Comparison of ENCODE assay signal across 31 mouse cellular contexts in genomic region chr17:49995226-49995625, GRCm38 (mm10).
DNase-seq lines count a peak whose midpoint lies in the region; ATAC-seq and TF ChIP-seq lines count a peak whose summit lies in the region.
"Had no signal": no experiment of that assay in that cellular context is flagged by ENCODE, and none has a peak within 500 bp of the region (broad histone marks: within the 10 kb centered on the region; RNA-seq: fewer than 3 reads in every experiment).

No protein-coding gene starts in this region.

- no peak for ATAC-seq in heart, embryonic 12.5 days (ENCODE audit: insufficient number of reproducible peaks, low FRiP score)
- ATAC-seq: CD4-positive, CD25-positive, alpha-beta regulatory T cell, adult 4 months; forebrain, embryonic 15.5 days; hindbrain, postnatal 0 days; intestine, embryonic 15.5 days; midbrain, embryonic 15.5 days had no signal

- H3K9me3 ChIP-seq in heart, embryonic 10.5 days: 0 out of 2 replicates have a peak, but pooled peaks cover 8% of the 10 kb centered on the region
- H3K9me3 ChIP-seq in heart, embryonic 12.5 days (replicated peaks): peaks cover 5% of the 10 kb centered on the region; the same call in 1 of the 2 replicates
- H3K9me3 ChIP-seq: forebrain, embryonic 10.5 days; forebrain, embryonic 15.5 days; intestine, embryonic 15.5 days; limb, embryonic 13.5 days; midbrain, embryonic 15.5 days had no signal

- peak overlapping the region; percentile 3; the same call in 1 of the 2 replicates for H3K27ac ChIP-seq in heart, embryonic 10.5 days
- no peak overlapping the region for H3K27ac ChIP-seq in heart, embryonic 12.5 days (ENCODE audit: poor library complexity, severe bottlenecking)
- H3K27ac ChIP-seq in bone marrow macrophage, adult 2 months (ENCODE audit: insufficient read depth, low read depth, low read length): peak overlapping the region; percentile 4; the same call in 1 of the 2 replicates
- H3K27ac ChIP-seq: embryonic facial prominence, embryonic 13.5 days; forebrain, embryonic 15.5 days; heart, embryonic 13.5 days; hindbrain, embryonic 12.5 days; hindbrain, postnatal 0 days; intestine, embryonic 15.5 days; layer of hippocampus, adult 2 months; left cerebral cortex, adult 2 months; limb, embryonic 13.5 days; midbrain, embryonic 15.5 days had no signal

- no peak for TF ChIP-seq POLR2A in bone marrow macrophage, adult 2 months (IDR thresholded peaks at IDR 0.05; ENCODE audit: borderline replicate concordance, low read depth, low read length)

- H3K9ac ChIP-seq in heart, embryonic 12.5 days: no peak overlapping the region
- H3K9ac ChIP-seq: embryonic facial prominence, embryonic 13.5 days; forebrain, embryonic 15.5 days; heart, embryonic 13.5 days; hindbrain, embryonic 12.5 days; intestine, embryonic 15.5 days; limb, embryonic 13.5 days; midbrain, embryonic 15.5 days had no signal

- DNase-seq in adrenal gland, adult 8-10 months: peak; percentile 66
- no peak for DNase-seq in adrenal gland, postnatal 4 days (ENCODE audit: low spot score in 2 of 2)
- DNase-seq in heart, embryonic 10.5 days (ENCODE audit: low spot score): peak; percentile 41
- peak; percentile 17 for DNase-seq in 416B (ENCODE audit: low read depth)
- DNase-seq in ovary, postnatal 36 days (ENCODE audit: low spot score): no peak
- DNase-seq: cerebellum, adult 18-20 months; cerebellum, postnatal 10 days; heart, postnatal 14 days; kidney, adult 2 months; kidney, postnatal 36 days; lung, adult 18-20 months; lung, postnatal 10 days; right cerebral cortex, adult 18-20 months; spleen, adult 18-20 months; thymus, adult 2 months; thymus, postnatal 4 days had no signal

- peaks cover 12% of the 10 kb centered on the region; the same call in 1 of the 2 replicates for H3K4me1 ChIP-seq in heart, embryonic 10.5 days
- H3K4me1 ChIP-seq in heart, embryonic 12.5 days (replicated peaks): peaks cover 7% of the 10 kb centered on the region
- H3K4me1 ChIP-seq in bone marrow macrophage, adult 2 months (ENCODE audit: control insufficient read depth, insufficient read depth, low read length): peaks cover 11% of the 10 kb centered on the region
- H3K4me1 ChIP-seq: hindbrain, embryonic 12.5 days; intestine, embryonic 15.5 days; midbrain, embryonic 15.5 days had no signal

- no peak overlapping the region for H3K4me2 ChIP-seq in heart, embryonic 12.5 days
- H3K4me2 ChIP-seq: embryonic facial prominence, embryonic 13.5 days; forebrain, embryonic 15.5 days; heart, embryonic 13.5 days; hindbrain, embryonic 12.5 days; intestine, embryonic 15.5 days; limb, embryonic 13.5 days; liver, embryonic 11.5 days; midbrain, embryonic 15.5 days had no signal

- peaks cover 7% of the 10 kb centered on the region; the same call in 1 of the 2 replicates for H3K36me3 ChIP-seq in heart, embryonic 10.5 days
- peaks cover 14% of the 10 kb centered on the region for H3K36me3 ChIP-seq in heart, embryonic 12.5 days
- H3K36me3 ChIP-seq: embryonic facial prominence, embryonic 13.5 days; hindbrain, embryonic 12.5 days; intestine, embryonic 15.5 days; midbrain, embryonic 15.5 days had no signal

- TF ChIP-seq CTCF in bone marrow macrophage, adult 2 months (IDR thresholded peaks at IDR 0.05; ENCODE audit: low read depth, low read length): no peak

- WGBS in heart, embryonic 10.5 days: 73% methylated on average over 3 of the region's 3 CpGs
- 71% methylated on average over 3 of the region's 3 CpGs for WGBS in heart, embryonic 12.5 days

- H3K27me3 ChIP-seq in heart, embryonic 10.5 days (ENCODE audit: insufficient read depth, poor library complexity, severe bottlenecking): no peaks in the 10 kb centered on the region
- no peaks in the 10 kb centered on the region for H3K27me3 ChIP-seq in heart, embryonic 12.5 days (replicated peaks)
- H3K27me3 ChIP-seq: embryonic facial prominence, embryonic 13.5 days; forebrain, embryonic 15.5 days; heart, embryonic 13.5 days; hindbrain, embryonic 12.5 days; intestine, embryonic 15.5 days; limb, embryonic 13.5 days; midbrain, embryonic 15.5 days had no signal

- no peak overlapping the region for H3K4me3 ChIP-seq in heart, embryonic 10.5 days
- no peak overlapping the region for H3K4me3 ChIP-seq in heart, embryonic 12.5 days
- H3K4me3 ChIP-seq in bone marrow macrophage, adult 2 months (ENCODE audit: insufficient read depth, low read length): no peak overlapping the region
- H3K4me3 ChIP-seq: embryonic facial prominence, embryonic 13.5 days; forebrain, embryonic 10.5 days; forebrain, embryonic 15.5 days; heart, embryonic 13.5 days; hindbrain, embryonic 12.5 days; intestine, embryonic 15.5 days; layer of hippocampus, adult 2 months; left cerebral cortex, adult 2 months; limb, embryonic 13.5 days; midbrain, embryonic 15.5 days had no signal

Comparison
In these comparisons a context has a peak if more than half of its experiments do, and no peak if none do; other contexts are left out.
1. DNase-seq: peak in adrenal gland, adult 8-10 months (single experiment), heart, embryonic 10.5 days (single experiment) and 416B (single experiment); none in adrenal gland, postnatal 4 days (0 of 2) and ovary, postnatal 36 days (single experiment).